Mouse (Mus musculus) common myeloid progenitor, adult 5-6 weeks (primary cell): ENCODE data around the gene Arhgap44. TPM values are rescaled to one million over a fixed set of nuclear protein-coding genes. Genes with fewer than 3 reads are reported as not detected.

Experiments
- ATAC-seq: replicated peaks from 2 replicates; pipeline ENCODE4 v1.8.0; 2016; ENCODE audit warnings: low read depth, mild to moderate bottlenecking, moderate TSS enrichment, inconsistent platforms; ENCODE audit not compliant: poor library complexity, severe bottlenecking
- total RNA-seq: library from RNA; stranded (forward); fragments of 200-1000, 187-1606 nt; gene quantifications from 2 replicates; pipeline ENCODE4 v1.2.3, GENCODE M21; 2017

Gene Arhgap44
- total RNA-seq, 1 experiment from 2014 or later: not detected

- ATAC-seq: no peak
Observed at GRCm38 (mm10) chr11:65022771-65023170, 140.0 kb downstream of the Arhgap44 start.

GRCm38 (mm10) chr11:65020744-65021143 is 142.0 kb downstream of the Arhgap44 start:
- no peak for ATAC-seq

DNA sequence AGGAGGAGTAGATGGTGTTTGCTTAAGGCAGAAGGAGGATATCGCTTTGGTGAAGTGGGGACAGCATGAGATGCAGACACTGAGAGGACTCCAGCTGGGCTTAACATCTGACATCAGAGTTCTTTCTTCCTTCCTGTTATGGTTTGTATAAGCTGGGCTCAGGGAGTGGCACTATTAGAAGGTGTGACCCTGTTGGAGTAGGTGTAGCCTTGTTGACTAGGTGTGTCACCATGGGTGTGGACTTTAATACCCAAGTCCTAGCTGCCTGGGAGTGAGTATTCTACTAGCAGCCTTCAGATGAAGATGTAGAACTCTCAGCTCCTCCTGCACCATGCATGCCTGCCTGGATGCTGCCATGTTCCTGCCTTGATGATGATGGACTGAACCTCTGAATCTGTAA is 146.0 kb downstream of the Arhgap44 start:
- ATAC-seq: no peak

GRCm38 (mm10) chr11:65013906-65014305 is 148.9 kb downstream of the Arhgap44 start:
- ATAC-seq: no peak

DNA sequence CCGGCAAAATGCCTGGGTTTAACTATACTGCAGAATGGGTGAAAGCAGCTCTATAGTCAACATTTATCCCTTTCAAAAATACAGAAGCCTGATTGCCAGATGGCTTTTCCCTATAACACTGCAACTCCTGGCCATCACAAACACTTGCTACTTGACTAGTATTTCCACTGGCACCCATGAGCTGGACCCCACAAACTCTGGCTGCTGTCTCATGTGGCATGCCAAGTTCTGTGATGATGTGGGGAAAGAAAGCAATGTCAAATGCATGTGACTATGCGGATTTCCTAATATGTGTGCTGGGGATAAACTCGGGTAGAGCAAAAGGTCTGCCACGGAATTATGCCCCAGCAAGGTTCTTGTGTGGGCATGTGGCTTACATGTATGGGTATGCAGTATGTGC is 156.7 kb downstream of the Arhgap44 start:
- no peak for ATAC-seq

DNA sequence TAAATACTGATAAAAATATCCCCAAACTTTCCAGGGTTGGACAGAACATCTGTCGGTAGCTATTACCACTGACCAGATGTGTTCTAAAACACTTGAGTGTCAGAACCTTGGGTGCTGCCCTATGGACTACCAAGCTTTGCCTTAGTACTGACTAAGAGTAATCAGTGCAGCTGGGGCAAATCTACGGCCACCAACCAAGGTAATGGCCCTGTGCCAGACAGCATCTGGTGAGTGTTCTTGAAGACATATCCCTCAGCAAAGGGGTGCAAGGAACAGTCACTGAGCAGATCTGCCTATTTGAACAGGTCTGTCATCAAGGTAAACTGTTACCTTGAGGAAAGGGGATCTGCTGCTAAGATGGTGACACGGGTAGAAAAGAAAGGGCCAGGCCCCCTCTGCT is 157.9 kb downstream of the Arhgap44 start:
- no peak for ATAC-seq

DNA sequence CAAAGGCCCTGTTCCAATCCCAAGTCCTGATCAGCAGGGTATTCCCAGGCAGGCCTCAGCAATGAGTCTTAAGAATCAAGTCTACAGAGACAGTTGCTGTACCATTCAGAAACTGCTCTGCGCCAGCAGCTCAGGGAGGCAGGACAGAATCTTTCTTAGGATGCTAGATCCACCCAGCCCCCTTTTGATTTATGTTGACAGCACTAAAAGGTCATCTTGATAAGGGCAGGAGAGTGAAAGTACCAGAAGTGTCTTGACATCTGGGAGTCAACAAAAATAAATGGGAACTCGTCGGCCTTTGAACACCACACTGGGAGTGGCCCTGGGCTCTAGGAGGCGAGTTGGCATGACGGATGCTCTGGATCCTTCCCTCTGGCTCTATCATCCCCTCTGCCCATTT is 159.2 kb downstream of the Arhgap44 start:
- no peak for ATAC-seq

GRCm38 (mm10) chr11:65001729-65002128 is 161.0 kb downstream of the Arhgap44 start:
- no peak for ATAC-seq

- ATAC-seq: no peak
Observed at GRCm38 (mm10) chr11:64999685-65000084, 163.1 kb downstream of the Arhgap44 start.

- ATAC-seq: no peak
Observed at GRCm38 (mm10) chr11:64998439-64998838, 164.3 kb downstream of the Arhgap44 start.

DNA sequence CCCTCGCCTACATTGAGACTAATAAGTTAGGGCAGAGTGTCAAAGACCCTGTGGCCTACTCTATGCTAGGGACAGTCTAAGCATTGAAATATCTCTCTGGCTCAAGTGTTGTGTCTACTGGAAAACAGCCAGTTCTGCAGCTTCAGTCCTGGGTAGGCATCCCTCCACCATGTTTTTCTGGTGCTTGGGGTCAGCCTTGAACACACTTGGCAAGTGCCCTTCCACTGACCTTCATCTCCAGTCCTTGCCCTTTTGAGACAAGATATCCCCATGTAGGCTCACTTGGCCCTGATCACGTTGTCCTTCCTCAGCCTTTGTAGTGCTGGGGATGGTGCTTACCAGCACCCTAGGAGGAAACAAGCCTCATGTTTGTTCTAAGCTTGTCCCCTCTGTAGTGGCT is 174.2 kb downstream of the Arhgap44 start:
- ATAC-seq: no peak

- ATAC-seq: no peak
Observed at GRCm38 (mm10) chr11:64979489-64979845, 183.3 kb downstream of the Arhgap44 start.

DNA sequence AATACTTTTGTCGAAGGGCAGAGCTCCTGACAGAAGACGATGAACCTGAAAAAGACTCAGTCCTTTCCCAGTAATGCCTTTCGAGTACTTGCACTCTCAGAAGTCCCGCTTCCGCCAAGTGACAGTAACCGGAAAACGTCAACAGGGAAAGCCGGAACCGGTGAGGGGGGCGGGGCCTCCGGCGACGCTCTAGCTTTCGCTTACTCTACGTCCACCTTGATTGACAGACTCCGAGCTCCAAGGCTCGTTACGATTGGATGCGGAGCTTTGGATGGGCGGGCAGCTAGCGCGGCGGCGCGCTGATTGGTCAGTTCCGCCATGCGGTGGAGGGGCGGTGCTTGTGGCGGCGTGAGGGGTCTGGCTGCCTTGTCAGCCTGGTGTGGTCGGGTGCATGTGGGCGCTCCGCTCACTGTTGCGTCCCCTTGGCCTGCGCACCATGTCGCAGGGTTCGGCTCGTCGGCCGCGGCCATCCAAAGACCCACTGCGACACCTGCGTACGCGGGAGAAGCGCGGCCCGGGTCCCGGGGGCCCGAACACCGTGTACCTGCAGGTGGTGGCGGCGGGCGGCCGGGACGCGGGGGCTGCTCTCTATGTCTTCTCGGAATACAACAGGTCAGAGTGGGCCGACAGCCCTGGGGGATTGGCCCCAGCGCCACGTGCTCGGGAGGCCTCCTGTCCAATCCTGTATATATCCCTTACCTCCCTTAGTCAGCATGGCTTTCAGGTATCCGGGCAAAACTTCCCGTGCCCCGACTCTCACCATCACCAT is 183.9 kb downstream of the Arhgap44 start, which contains the start of gene Elac2:
Gene Elac2, plus strand, starts transcription at position 319 of the 769 bp plus-strand sequence.
- ATAC-seq: peak; percentile 99

- no peak for ATAC-seq
Observed at GRCm38 (mm10) chr11:64972418-64972817, 190.3 kb downstream of the Arhgap44 start.

GRCm38 (mm10) chr11:64971471-64971988 is 191.2 kb downstream of the Arhgap44 start:
- ATAC-seq: no peak

- ATAC-seq: no peak
Observed at GRCm38 (mm10) chr11:64968939-64969342, 193.8 kb downstream of the Arhgap44 start.

- ATAC-seq: peak; percentile 94
Observed at GRCm38 (mm10) chr11:64968507-64968906, 194.3 kb downstream of the Arhgap44 start.

GRCm38 (mm10) chr11:64962629-64963028 is 200.1 kb downstream of the Arhgap44 start:
- no peak for ATAC-seq

DNA sequence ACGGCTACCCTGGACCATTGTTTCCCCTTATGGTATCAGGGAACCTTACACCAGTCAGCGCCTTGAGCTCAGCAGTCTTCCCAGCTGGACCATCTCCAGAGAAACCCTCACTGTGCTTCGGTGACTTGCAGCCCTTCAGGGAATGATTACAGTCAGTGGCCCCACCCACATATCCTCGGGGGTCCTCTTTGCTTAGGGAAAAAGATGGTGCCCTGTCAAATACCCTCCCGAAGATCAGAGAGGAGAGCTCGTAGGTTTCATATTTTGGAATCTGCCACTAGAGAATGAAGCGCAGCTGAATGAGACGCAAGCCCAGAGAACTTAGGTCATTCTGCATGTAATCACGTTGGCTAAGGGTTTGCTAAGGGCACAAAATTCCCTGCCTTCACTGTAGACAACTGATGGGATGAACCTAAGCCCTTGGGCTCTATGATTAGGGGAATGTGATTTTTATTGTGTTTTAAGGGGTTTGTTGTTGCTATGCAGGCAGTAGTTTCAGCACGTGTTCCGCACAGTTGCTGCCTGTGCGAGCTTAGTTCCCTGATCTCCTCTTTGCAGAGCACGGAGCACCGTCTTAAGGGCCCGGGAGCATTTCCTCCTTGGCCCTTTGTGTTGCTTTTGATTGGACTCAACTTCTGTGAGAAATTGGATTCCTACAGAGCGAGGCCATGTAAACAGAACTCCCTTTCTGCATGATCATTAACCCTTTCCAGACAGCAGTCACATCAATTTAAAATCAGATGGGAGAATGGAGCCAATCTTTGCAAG is 205.6 kb downstream of the Arhgap44 start:
- no peak for ATAC-seq
